Mouse (Mus musculus) C2C12 (cell line): ENCODE data around the gene Hap1. TPM values are rescaled to one million over a fixed set of nuclear protein-coding genes. Genes with fewer than 3 reads are reported as not detected.

Experiments used
- H3K27me3 ChIP-seq: one replicate; pipeline ENCODE4 v1.6.1; 2011; ENCODE audit not compliant: control insufficient read depth, insufficient read depth, insufficient read length
- H3K36me3 ChIP-seq: one replicate; pipeline ENCODE4 v1.6.1; 2011; ENCODE audit not compliant: control insufficient read depth, insufficient read depth
- H3K4me3 ChIP-seq: one replicate; pipeline ENCODE4 v1.5.1; 2011; ENCODE audit warnings: mild to moderate bottlenecking, control low read depth; ENCODE audit not compliant: poor library complexity, insufficient read depth, severe bottlenecking
- H3K79me2 ChIP-seq: one replicate; pipeline ENCODE4 v1.6.1; 2011; ENCODE audit not compliant: control insufficient read depth, insufficient read depth
- H3K79me3 ChIP-seq: one replicate; pipeline ENCODE4 v1.6.1; 2011; ENCODE audit warnings: low read depth, control low read depth
- H3ac ChIP-seq: one replicate; pipeline ENCODE3; 2011; ENCODE audit warnings: low read depth; ENCODE audit not compliant: control insufficient read depth, insufficient read length
- CEBPB ChIP-seq: IDR thresholded peaks from one replicate; pipeline ENCODE4 v1.6.1; 2011; ENCODE audit warnings: low read depth, mild to moderate bottlenecking, control low read depth, moderate library complexity
- CTCF ChIP-seq: IDR thresholded peaks from one replicate; pipeline ENCODE4 v1.5.1; 2011; ENCODE audit not compliant: control insufficient read depth, insufficient read depth, insufficient read length
- FOSL1 ChIP-seq: IDR thresholded peaks from one replicate; pipeline ENCODE4 v1.8.0; 2011; ENCODE audit warnings: mild to moderate bottlenecking, low read length; ENCODE audit not compliant: poor library complexity, insufficient read depth, severe bottlenecking
- MAX ChIP-seq: IDR thresholded peaks from one replicate; pipeline ENCODE4 v1.6.1; 2011; ENCODE audit warnings: mild to moderate bottlenecking, control low read depth
- MYOD1 ChIP-seq: IDR thresholded peaks from one replicate; pipeline ENCODE4 v1.6.1; 2011; ENCODE audit warnings: low read depth; ENCODE audit not compliant: control insufficient read depth, insufficient read length
- MYOG ChIP-seq: IDR thresholded peaks from one replicate; pipeline ENCODE4 v1.6.1; 2011; ENCODE audit not compliant: control insufficient read depth, insufficient read length; ENCODE audit errors: extremely low read depth
- USF1 ChIP-seq: IDR thresholded peaks from one replicate; pipeline ENCODE4 v1.6.1; 2011; ENCODE audit warnings: low read depth, mild to moderate bottlenecking, control low read depth, moderate library complexity
- polyA plus RNA-seq: library from polyadenylated mRNA; unstranded; fragments of >200 nt; fragmentation: generic; extraction: Trizol; gene quantifications from one replicate; pipeline ENCODE4 v1.2.1, GENCODE M21; 2012; ENCODE audit warnings: missing spikeins

Hap1 gene
- polyA plus RNA-seq, 1 experiment, result 1.9 TPM

- H3K79me3 ChIP-seq, result no peaks in the 10 kb centered on the region
- no peaks in the 10 kb centered on the region for H3K79me2 ChIP-seq
- H3K27me3 ChIP-seq, result peaks cover 13% of the 10 kb centered on the region
- TF ChIP-seq MAX (no peak), CEBPB (no peak), MYOD1 (no peak), FOSL1 (no peak), CTCF (no peak), MYOG (no peak), USF1 (no peak)
- peak overlapping the region; percentile 69 for H3ac ChIP-seq
- no peaks in the 10 kb centered on the region for H3K36me3 ChIP-seq
- H3K4me3 ChIP-seq, result peak overlapping the region; percentile 43
These were observed 577 bp downstream of the Hap1 start for GRCm38 (mm10) chr11:100355151-100355951.

- TF ChIP-seq CTCF (peak; percentile 9), MAX (no peak), FOSL1 (no peak), MYOD1 (no peak)
- no peaks in the 10 kb centered on the region for H3K79me3 ChIP-seq
- H3K27me3 ChIP-seq, result peaks cover 21% of the 10 kb centered on the region
- no peaks in the 10 kb centered on the region for H3K79me2 ChIP-seq
- H3ac ChIP-seq, result no peak overlapping the region
- H3K36me3 ChIP-seq, result no peaks in the 10 kb centered on the region
- H3K4me3 ChIP-seq, result no peak overlapping the region
These were observed 3.7 kb downstream of the Hap1 start for GRCm38 (mm10) chr11:100352076-100352857.

DNA sequence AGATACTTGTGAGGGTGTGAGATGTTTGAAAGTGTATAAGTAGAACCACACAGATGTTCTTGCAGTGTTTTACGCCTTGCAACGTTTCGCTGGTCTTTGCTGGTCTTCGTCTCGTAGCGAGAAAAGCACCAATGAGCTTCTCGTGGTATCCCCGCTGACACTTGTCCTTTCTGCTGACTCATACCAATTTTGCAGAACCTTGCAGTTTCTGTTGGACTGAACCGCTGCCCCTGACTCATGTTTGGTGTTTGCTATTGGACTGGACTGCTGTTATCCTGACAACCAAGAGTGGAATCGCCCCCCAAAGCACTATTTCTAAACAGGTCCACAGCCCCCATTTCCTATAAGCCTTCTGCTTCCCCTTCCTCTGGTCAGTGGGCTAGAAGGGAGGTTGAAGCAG is 11.7 kb downstream of the Hap1 start:
- H3K4me3 ChIP-seq, result no peak overlapping the region
- H3K79me3 ChIP-seq, result no peaks in the 10 kb centered on the region
- H3K27me3 ChIP-seq, result peaks cover 11% of the 10 kb centered on the region
- TF ChIP-seq CTCF (no peak), FOSL1 (no peak), MAX (no peak), MYOG (no peak), MYOD1 (no peak), USF1 (no peak), CEBPB (no peak)
- H3K36me3 ChIP-seq, result no peaks in the 10 kb centered on the region
- H3ac ChIP-seq, result no peak overlapping the region
- H3K79me2 ChIP-seq, result no peaks in the 10 kb centered on the region

GRCm38 (mm10) chr11:100335731-100336130 is 20.2 kb downstream of the Hap1 start:
- Histone ChIP-seq H3K36me3 (no peaks in the 10 kb centered on the region), H3K79me2 (no peaks in the 10 kb centered on the region), H3K4me3 (no peak overlapping the region), H3K27me3 (peaks cover 3% of the 10 kb centered on the region), H3K79me3 (no peaks in the 10 kb centered on the region), H3ac (no peak overlapping the region)
- TF ChIP-seq USF1, result no peak
- no peak for TF ChIP-seq FOSL1
- TF ChIP-seq MYOD1, result no peak
- no peak for TF ChIP-seq MAX
- TF ChIP-seq CEBPB, result no peak
- TF ChIP-seq CTCF, result no peak
- TF ChIP-seq MYOG, result no peak

DNA sequence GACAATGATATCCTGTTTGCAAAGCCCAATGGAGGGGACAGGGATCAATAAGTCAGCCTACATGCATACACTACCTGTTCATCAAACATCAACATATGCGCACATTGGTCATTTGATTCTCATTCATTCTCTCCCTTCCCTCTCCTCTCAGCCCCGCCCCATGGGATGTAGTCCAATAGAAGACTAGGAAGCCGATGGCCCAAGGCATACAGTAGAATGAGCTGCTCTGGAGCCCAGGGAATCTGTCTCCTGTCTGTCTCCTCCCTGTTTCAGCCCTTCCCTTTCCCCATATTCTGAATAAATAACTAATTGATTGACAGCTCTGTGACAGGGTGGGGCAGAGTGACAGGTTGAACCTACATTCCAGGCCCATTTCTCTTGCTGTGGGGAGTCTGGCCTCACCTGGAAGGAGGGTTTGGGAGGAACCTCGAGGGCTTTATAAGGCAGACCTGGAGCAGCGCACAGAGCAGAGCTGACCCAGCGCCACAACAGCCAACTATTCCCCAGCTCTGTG is 21.9 kb downstream of the Hap1 start, which contains the start of gene Gast:
Gast (plus strand) TSS at position 464 of the 514 bp plus-strand sequence.
- H3K4me3 ChIP-seq, result no peak within 1 kb of the TSS
- no peaks in the 10 kb centered on the region for H3K27me3 ChIP-seq
- no peak within 1 kb of the TSS for H3ac ChIP-seq
- H3K79me3 ChIP-seq, result no peaks in the 10 kb centered on the region
- H3K36me3 ChIP-seq, result no peaks in the 10 kb centered on the region
- TF ChIP-seq MYOG (no peak), MYOD1 (no peak), CTCF (no peak), FOSL1 (no peak), CEBPB (no peak), USF1 (no peak)
- no peaks in the 10 kb centered on the region for H3K79me2 ChIP-seq
